Mouse (Mus musculus) hindbrain, postnatal 0 days (tissue): ENCODE data around the gene Hist2h2be. TPM values are rescaled to one million over a fixed set of nuclear protein-coding genes. Genes with fewer than 3 reads are reported as not detected.
"Not testable (repeated sequence)": the region's sequence is repeated elsewhere in the genome, so short reads cannot be mapped to it uniquely, and the experiment has no call there.

Experiments used
- ATAC-seq: fragments of 200-750 bp; cut with Nextera tagmentation; 2 replicates; pipeline ENCODE4 v1.8.0; 2017; ENCODE audit warnings: mild to moderate bottlenecking, moderate TSS enrichment, moderate library complexity
- DNase-seq: peaks from one replicate; pipeline ENCODE4 v3.0.0-alpha.2; 2015; ENCODE audit warnings: low spot score
- H3K27ac ChIP-seq: fragments of 300-500 bp; sonication (generic); 2 replicates; pipeline ENCODE4 v1.5.1; 2014; ENCODE audit warnings: mild to moderate bottlenecking
- H3K27me3 ChIP-seq: fragments of 300-500 bp; sonication (generic); 2 replicates; pipeline ENCODE4 v1.6.1; 2014; ENCODE audit warnings: low read length, mixed read lengths; ENCODE audit not compliant: insufficient read depth
- H3K36me3 ChIP-seq: fragments of 300-500 bp; sonication (generic); 2 replicates; pipeline ENCODE4 v1.6.1; 2014; ENCODE audit warnings: low read length, mixed read lengths; ENCODE audit not compliant: insufficient read depth
- H3K4me1 ChIP-seq: fragments of 300-500 bp; sonication (generic); 2 replicates; pipeline ENCODE4 v1.6.1; 2014; ENCODE audit warnings: antibody characterized with exemption, low read length, mixed read lengths; ENCODE audit not compliant: insufficient read depth
- H3K4me2 ChIP-seq: fragments of 300-500 bp; sonication (generic); 2 replicates; pipeline ENCODE4 v1.6.1; 2014; ENCODE audit warnings: low read depth, mild to moderate bottlenecking, low read length, moderate library complexity, mixed read lengths
- H3K4me3 ChIP-seq: fragments of 300-500 bp; sonication (generic); 2 replicates; pipeline ENCODE4 v1.5.1; 2014; ENCODE audit warnings: low read length
- H3K9ac ChIP-seq: fragments of 300-500 bp; sonication (generic); replicated peaks from 2 replicates; pipeline ENCODE4 v1.6.1; 2014; ENCODE audit warnings: mild to moderate bottlenecking, low read length, moderate library complexity, mixed read lengths
- H3K9me3 ChIP-seq: fragments of 300-500 bp; sonication (generic); 2 replicates; pipeline ENCODE4 v1.6.1; 2016; ENCODE audit warnings: low read length, mixed read lengths
- CTCF ChIP-seq: IDR thresholded peaks from 2 replicates; pipeline ENCODE4 v1.5.1; 2016; ENCODE audit warnings: antibody characterized with exemption, control low read depth, low read depth
- WGBS: fragments of 180-500 bp; shearing (Covaris S2); extraction: QIAGEN DNeasy Blood & Tissue Kit; methylation state at CpG from one replicate; pipeline ENCODE4 v1.1.7; 2014; 5-methylcytosine and 5-hydroxymethylcytosine counted together
- polyA plus RNA-seq: library from polyadenylated mRNA; unstranded; fragments of >200 nt; fragmentation: Nextera tagmentation; extraction: Ambion mirVana; gene quantifications from 2 replicates; pipeline ENCODE4 v1.2.1, GENCODE M21; 2015
- total RNA-seq: library from RNA; depleted of rRNA; stranded (reverse); fragments of >200 nt; gene quantifications from 2 replicates; pipeline ENCODE4 v1.2.3, GENCODE M21; 2014

Hist2h2be gene
- total and polyA plus RNA-seq, 2 experiments from 2014 or later, result 4.0 to 10.1 TPM

DNA sequence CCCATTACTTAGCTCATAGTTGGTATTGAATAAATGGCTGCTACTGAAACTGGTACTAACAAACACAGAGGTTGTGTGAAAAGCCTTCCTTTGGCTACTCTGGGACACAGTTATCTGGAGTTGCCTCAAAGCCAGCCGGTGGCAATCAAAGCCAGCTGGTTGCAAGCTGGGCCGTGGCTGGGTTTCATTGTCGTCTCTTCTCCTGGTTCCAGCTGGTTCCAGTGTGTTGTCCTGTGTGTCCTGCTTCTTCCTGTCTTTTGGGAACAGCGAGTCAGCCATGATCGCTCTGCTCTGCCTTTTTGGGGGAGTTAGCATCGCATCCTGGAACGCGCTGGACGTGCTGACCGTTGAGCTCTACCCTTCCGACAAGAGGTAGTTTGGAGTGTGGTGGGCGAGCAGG, 27.9 kb upstream of the Hist2h2be start:
- no peak overlapping the region for H3K4me2 ChIP-seq
- H3K27ac ChIP-seq, result no peak overlapping the region
- H3K36me3 ChIP-seq, result peaks cover 38% of the 10 kb centered on the region; the same call in 1 of the 2 replicates
- no peak for TF ChIP-seq CTCF
- H3K4me1 ChIP-seq, result 0 out of 2 replicates have a peak, but pooled peaks cover 8% of the 10 kb centered on the region
- no peaks in the 10 kb centered on the region for H3K9me3 ChIP-seq
- no peak for DNase-seq
- H3K9ac ChIP-seq, result no peak overlapping the region
- H3K4me3 ChIP-seq, result no peak overlapping the region
- no peaks in the 10 kb centered on the region for H3K27me3 ChIP-seq
- 67% methylated on average over 12 of the region's 12 CpGs for WGBS
- ATAC-seq, result no peak

DNA sequence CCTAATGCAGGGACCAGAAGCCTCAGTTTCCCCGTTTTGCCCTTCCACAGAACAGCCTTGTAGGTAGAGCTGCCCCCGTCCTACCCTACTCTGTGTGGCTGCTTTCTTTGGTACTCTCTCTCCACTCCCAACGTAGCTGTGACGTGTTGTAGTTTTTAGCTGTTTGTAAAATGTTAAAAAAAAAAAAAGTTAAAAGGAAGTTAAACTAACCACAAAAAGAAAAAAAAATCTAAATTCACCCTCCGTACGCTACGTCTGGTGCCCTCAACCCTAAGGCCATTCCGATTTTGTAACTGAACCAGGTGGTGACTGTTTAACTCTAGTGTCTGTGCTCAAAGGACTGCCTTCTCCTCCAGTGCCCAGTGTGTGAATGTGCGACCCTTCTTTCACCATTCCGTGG, 26.0 kb upstream of the Hist2h2be start:
- H3K4me3 ChIP-seq, result no peak overlapping the region
- H3K36me3 ChIP-seq, result peaks cover 29% of the 10 kb centered on the region; the same call in 1 of the 2 replicates
- H3K9ac ChIP-seq, result no peak overlapping the region
- H3K4me1 ChIP-seq, result 0 out of 2 replicates have a peak, but pooled peaks cover 8% of the 10 kb centered on the region
- no peak for ATAC-seq
- no peak for DNase-seq
- H3K27ac ChIP-seq, result no peak overlapping the region
- TF ChIP-seq CTCF, result no peak
- H3K9me3 ChIP-seq, result no peaks in the 10 kb centered on the region
- no peak overlapping the region for H3K4me2 ChIP-seq
- no peaks in the 10 kb centered on the region for H3K27me3 ChIP-seq
- 89% methylated on average over 10 of the region's 10 CpGs for WGBS

DNA sequence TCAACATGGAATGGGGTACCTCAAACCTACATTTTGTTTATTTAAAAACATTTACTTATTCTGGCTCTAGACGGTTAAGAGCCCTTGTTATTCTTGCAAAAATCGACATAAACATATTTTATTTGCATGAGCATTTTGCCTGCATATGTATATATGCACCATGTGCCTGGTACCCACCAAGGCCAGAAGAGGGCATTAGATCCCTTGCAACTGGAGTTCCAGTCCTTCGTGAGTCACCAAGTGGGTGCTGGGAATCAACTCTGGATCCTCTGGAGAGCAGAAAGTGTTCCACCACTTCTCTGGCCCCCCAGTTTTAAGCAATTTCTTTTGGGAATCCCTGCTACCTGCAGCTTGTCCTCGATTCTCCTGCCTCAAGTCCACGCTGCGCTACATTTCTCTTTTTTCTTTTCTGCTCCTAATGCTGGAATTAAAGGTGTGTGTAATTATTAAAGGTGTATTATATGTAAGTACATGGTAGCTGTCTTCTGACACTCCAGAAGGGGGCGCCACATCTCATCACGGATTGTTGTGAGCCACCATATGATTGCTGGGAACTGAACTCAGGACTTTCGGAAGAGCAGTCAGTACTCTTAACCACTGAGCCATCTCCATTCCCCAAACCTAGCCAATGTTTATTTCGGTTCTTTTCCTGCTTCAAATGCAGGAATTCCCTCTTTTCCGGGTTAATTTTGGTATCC, 25.2 kb upstream of the Hist2h2be start:
- ATAC-seq (no peak), DNase-seq (no peak)
- no peak overlapping the region for H3K9ac ChIP-seq
- no peaks in the 10 kb centered on the region for H3K27me3 ChIP-seq
- 93% methylated on average over 11 of the region's 11 CpGs for WGBS
- 0 out of 2 replicates have a peak, but pooled peaks cover 8% of the 10 kb centered on the region for H3K4me1 ChIP-seq
- TF ChIP-seq CTCF, result peak; percentile 34; the same call in 1 of the 2 replicates
- H3K4me2 ChIP-seq, result peak overlapping the region; percentile 66; the same call in 1 of the 2 replicates
- H3K4me3 ChIP-seq, result no peak overlapping the region
- no peaks in the 10 kb centered on the region for H3K9me3 ChIP-seq
- H3K27ac ChIP-seq, result no peak overlapping the region
- peaks cover 22% of the 10 kb centered on the region; the same call in 1 of the 2 replicates for H3K36me3 ChIP-seq

DNA sequence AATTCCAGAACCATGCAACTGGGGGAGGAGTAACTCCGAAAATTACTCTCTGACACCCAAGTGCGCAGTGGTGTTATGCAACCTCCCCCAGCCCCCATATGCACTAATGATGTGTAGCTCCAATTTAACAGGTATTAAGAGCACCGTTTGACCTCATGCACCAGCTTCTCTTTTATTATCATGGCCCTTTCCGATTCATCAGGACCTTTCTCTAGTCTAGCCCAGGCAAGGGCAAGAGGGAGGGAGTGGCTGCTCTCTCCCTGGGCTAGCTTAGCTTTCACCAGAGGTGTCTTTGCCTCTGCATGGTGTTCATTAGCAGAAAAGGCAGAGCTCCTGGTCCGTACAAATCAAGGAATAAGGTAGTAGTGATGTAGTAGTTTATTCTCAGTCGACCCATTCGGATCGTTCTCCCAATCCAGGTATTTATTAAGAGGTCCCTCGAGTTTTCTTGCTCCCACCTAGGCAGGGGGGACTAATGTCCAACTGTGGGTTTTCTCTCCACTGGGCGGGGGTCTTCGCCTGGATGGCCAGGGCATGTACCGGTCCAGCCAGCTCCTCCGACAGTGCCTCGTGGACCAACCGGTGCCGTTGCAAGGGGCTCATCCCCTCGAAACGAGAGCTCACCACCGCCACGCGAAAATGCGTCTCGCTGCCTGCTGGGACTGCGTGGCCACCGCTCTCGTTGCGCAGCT, 24.3 kb upstream of the Hist2h2be start:
- H3K4me1 ChIP-seq, result 0 out of 2 replicates have a peak, but pooled peaks cover 8% of the 10 kb centered on the region
- H3K9ac ChIP-seq, result peak overlapping the region; percentile 73
- TF ChIP-seq CTCF, result no peak
- ATAC-seq, result peak; percentile 14; the same call in 1 of the 2 replicates
- H3K4me3 ChIP-seq, result peak overlapping the region; percentile 55
- DNase-seq, result no peak
- H3K4me2 ChIP-seq, result peak overlapping the region; percentile 66
- H3K36me3 ChIP-seq, result peaks cover 14% of the 10 kb centered on the region; the same call in 1 of the 2 replicates
- peak overlapping the region; percentile 97 for H3K27ac ChIP-seq
- no peaks in the 10 kb centered on the region for H3K9me3 ChIP-seq
- WGBS, result 20% methylated on average over 27 of the region's 27 CpGs
- no peaks in the 10 kb centered on the region for H3K27me3 ChIP-seq

DNA sequence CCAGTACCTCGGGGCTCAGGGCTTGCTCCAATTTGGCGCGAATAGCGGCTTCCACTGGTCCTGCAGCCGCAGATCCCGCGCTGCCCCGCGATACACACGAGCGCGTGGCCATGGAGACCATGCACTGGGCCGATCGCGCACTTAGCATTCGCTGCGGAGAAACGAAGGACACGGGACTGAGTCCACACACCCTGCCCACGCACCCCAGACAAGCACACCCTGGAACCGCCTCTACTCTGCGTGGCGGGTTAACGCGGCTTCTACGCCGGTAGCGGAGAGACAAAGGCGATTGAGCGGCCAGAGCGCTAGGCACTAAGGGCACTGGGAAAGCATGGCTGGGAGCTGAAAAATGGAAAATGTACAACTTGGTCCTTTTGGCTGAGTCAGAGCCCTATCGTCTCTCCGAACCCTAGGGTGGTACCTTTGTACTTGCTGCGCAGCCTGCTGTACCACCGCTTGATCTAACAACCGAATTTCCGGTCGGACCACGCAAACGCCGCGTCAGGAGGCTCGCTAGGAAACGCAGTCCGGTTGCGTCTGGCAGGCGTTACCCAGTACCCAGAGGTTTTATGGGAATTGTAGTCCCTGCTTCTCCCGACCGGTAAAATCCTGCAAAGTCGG, 23.7 kb upstream of the Hist2h2be start:
- Histone ChIP-seq H3K27ac (peak overlapping the region; percentile 97), H3K27me3 (no peaks in the 10 kb centered on the region), H3K4me1 (0 out of 2 replicates have a peak, but pooled peaks cover 8% of the 10 kb centered on the region), H3K9me3 (no peaks in the 10 kb centered on the region), H3K9ac (peak overlapping the region; percentile 73), H3K4me3 (peak overlapping the region; percentile 55), H3K4me2 (peak overlapping the region; percentile 66), H3K36me3 (peaks cover 14% of the 10 kb centered on the region; the same call in 1 of the 2 replicates)
- peak; percentile 55 for TF ChIP-seq CTCF
- ATAC-seq, result peak; percentile 93
- DNase-seq, result peak; percentile 96
- WGBS, result under 1% methylated on average over 50 of the region's 50 CpGs

DNA sequence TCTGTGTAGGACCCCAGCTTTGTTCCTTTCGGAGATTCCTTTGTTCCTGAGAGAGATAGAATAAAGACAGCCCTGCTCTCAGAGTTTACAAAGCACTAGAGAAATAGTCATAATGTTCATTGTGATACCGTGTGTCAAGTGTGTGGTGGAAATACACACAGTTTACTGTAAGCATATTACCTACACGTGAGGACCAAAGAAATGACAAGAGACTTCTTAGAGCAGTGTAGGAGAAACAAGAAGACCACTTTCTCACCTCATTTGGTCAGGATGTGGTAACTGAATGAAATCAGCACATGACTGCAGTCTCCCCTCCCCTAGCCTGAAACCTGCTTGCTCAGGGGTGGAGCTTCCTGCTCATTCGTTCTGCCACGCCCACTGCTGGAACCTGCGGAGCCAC, 22.7 kb upstream of the Hist2h2be start:
- peaks cover 8% of the 10 kb centered on the region; the same call in 1 of the 2 replicates for H3K36me3 ChIP-seq
- H3K9ac ChIP-seq, result peak overlapping the region; percentile 73; the same call in 1 of the 2 replicates
- H3K27me3 ChIP-seq, result no peaks in the 10 kb centered on the region
- 0 out of 2 replicates have a peak, but pooled peaks cover 8% of the 10 kb centered on the region for H3K4me1 ChIP-seq
- 14% methylated on average over 6 of the region's 6 CpGs for WGBS
- H3K4me2 ChIP-seq, result peak overlapping the region; percentile 66
- DNase-seq, result peak; percentile 29
- no peak for TF ChIP-seq CTCF
- peak; percentile 50; the same call in 1 of the 2 replicates for ATAC-seq
- no peaks in the 10 kb centered on the region for H3K9me3 ChIP-seq
- H3K4me3 ChIP-seq, result peak overlapping the region; percentile 55
- peak overlapping the region; percentile 22; the same call in 1 of the 2 replicates for H3K27ac ChIP-seq

DNA sequence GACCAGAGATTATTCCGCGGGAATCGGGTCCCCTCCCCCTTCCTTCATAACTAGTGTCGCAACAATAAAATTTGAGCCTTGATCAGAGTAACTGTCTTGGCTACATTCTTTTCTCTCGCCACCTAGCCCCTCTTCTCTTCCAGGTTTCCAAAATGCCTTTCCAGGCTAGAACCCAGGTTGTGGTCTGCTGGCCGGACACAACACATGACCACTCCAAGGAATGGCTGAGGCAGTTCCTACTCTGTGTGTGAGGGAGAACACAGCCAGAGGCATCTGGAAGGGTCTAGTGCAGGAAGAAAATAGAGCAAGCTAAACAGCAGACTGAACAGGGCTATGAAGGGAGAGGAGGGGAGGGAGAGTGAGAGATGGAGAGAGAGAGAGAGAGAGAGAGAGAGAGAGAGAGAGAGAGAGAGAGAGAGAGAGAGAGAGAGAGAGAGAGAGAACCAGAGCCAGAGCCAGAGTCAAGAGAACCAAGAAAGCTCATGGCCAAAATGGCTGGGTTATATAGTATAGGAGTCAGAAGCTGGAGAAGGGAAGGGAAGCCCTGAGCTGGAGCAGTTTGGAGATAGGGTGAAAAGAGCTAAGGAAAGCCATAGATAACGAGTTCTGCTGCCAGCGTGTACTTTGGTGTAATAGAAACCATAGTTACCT, 22.2 kb upstream of the Hist2h2be start:
- DNase-seq, H3K27me3 ChIP-seq, H3K36me3 ChIP-seq, H3K9ac ChIP-seq, H3K4me2 ChIP-seq, ATAC-seq, H3K9me3 ChIP-seq, H3K4me3 ChIP-seq, H3K27ac ChIP-seq, H3K4me1 ChIP-seq: not testable (repeated sequence)
- WGBS, result 41% methylated on average over 6 of the region's 8 CpGs
